Mouse (Mus musculus): Measurements from ENCODE around the gene Jmjd6.

Gene Jmjd6

GRCm38 (mm10) chr11:116806136-116807071 lies 36.8 kb downstream of the Jmjd6 start:
- DNase-seq (ENCODE audit: low spot score in 2 of 2): no peak

- DNase-seq (ENCODE audit: low spot score in 2 of 2): no peak
Measured at GRCm38 (mm10) chr11:116802709-116803108, 40.5 kb downstream of the Jmjd6 start.

- DNase-seq (ENCODE audit: low spot score in 2 of 2): no peak
Measured at GRCm38 (mm10) chr11:116801106-116801505, 42.1 kb downstream of the Jmjd6 start.

GRCm38 (mm10) chr11:116799364-116799763 lies 43.9 kb downstream of the Jmjd6 start:
- no peak for DNase-seq (ENCODE audit: low spot score in 2 of 2)

All from right cerebral cortex, postnatal 10 days (tissue).